Mouse (Mus musculus): Measurements from ENCODE around the gene Cdk2ap2.

DNA sequence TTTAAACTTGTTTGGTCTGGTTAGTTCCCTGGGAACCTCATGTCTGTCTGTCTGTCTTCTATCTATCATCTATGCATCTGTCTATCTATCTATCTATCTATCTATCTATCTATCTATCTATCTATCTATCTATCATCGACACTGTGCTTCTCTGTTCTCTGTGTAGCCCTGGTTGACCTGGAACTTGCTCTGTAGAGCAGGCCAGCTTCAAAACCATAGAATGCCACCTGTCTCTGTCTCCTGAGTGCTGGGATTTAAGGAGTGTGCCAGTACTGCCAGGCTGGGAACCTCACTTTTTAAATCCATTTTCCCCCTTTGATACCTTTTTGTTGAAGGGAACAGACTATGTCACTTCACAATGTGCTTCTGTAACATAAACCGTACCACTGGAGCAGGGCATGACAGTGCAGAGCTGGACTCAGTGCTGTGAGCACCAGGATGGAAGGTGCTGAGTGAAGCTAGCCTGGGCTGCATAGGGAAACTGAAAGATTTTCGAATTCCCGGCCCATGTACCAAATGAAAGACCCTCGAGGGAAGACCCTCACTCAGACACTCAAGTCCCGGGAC is 36.0 kb upstream of the Cdk2ap2 start:
- TF ChIP-seq CTCF (IDR thresholded peaks at IDR 0.05; ENCODE audit: low read depth) (no peak), EP300 (IDR thresholded peaks at IDR 0.05; ENCODE audit: low read depth) (no peak)

Data from heart, postnatal 0 days (tissue).